Mouse (Mus musculus) liver, adult 2 months (tissue): ENCODE results near the gene Mbnl2. TPM values are rescaled to one million over a fixed set of nuclear protein-coding genes. Genes with fewer than 3 reads are reported as not detected.
A peak's percentile ranks its signal among the peaks of the same experiment; 100 is the strongest.

Experiments used
- DNase-seq: peaks from one replicate; pipeline ENCODE4 v3.0.0-alpha.2; 2011; ENCODE audit warnings: low read depth, low spot score; ENCODE audit errors: extremely low read depth
- H3K27ac ChIP-seq: fragments of 200-500 bp; replicated peaks from 2 replicates; pipeline ENCODE4 v1.5.1; 2012; ENCODE audit warnings: low read depth, mild to moderate bottlenecking, control low read depth, inconsistent platforms, low read length; ENCODE audit not compliant: insufficient read depth
- H3K27me3 ChIP-seq: fragments of 200-500 bp; 2 replicates; pipeline ENCODE4 v1.6.1; 2012; ENCODE audit warnings: mild to moderate bottlenecking, moderate library complexity, low read length, inconsistent platforms; ENCODE audit not compliant: control insufficient read depth, insufficient read depth
- H3K36me3 ChIP-seq: fragments of 200-500 bp; 2 replicates; pipeline ENCODE4 v1.6.1; 2012; ENCODE audit warnings: low read length, inconsistent platforms; ENCODE audit not compliant: control insufficient read depth, insufficient read depth
- H3K4me1 ChIP-seq: fragments of 200-500 bp; 2 replicates; pipeline ENCODE4 v1.6.1; 2011; ENCODE audit warnings: low read length; ENCODE audit not compliant: control insufficient read depth, insufficient read depth
- H3K4me3 ChIP-seq: fragments of 200-500 bp; 2 replicates; pipeline ENCODE4 v1.5.1; 2011; ENCODE audit warnings: low read depth, mild to moderate bottlenecking, control low read depth, low read length, moderate library complexity; ENCODE audit not compliant: insufficient read depth
- H3K79me2 ChIP-seq: fragments of 200-500 bp; 2 replicates; pipeline ENCODE4 v1.6.1; 2012; ENCODE audit warnings: inconsistent platforms, mild to moderate bottlenecking, low read length, moderate library complexity; ENCODE audit not compliant: control insufficient read depth, insufficient read depth
- H3K9ac ChIP-seq: fragments of 200-500 bp; 2 replicates; pipeline ENCODE4 v1.6.1; 2012; ENCODE audit warnings: low read depth, mild to moderate bottlenecking, control low read depth, inconsistent platforms, low read length
- CTCF ChIP-seq: fragments of 200-500 bp; IDR thresholded peaks from 2 replicates; pipeline ENCODE4 v1.5.1; 2011; ENCODE audit warnings: low read depth, low read length, control low read depth
- POLR2A ChIP-seq: fragments of 200-500 bp; IDR thresholded peaks from 2 replicates; pipeline ENCODE4 v1.6.1; 2011; ENCODE audit warnings: low read length, control low read depth; ENCODE audit not compliant: insufficient read depth; ENCODE audit errors: extremely low read depth
- WGBS: fragments of 180-500 bp; shearing (Covaris S2); methylation state at CpG from one replicate; pipeline ENCODE4 v1.1.7; 2018; 5-methylcytosine and 5-hydroxymethylcytosine counted together
- polyA plus RNA-seq: library from polyadenylated mRNA; depleted of rRNA; stranded (reverse); fragments of >200 nt; gene quantifications from 2 replicates; pipeline ENCODE4 v1.2.3, GENCODE M21; 2012
- total RNA-seq: library from RNA; depleted of rRNA; stranded (reverse); fragments of >200 nt; gene quantifications from 2 replicates; pipeline ENCODE4 v1.2.3, GENCODE M21; 2014

Gene Mbnl2
- total and polyA plus RNA-seq, 2 experiments = 17.5 to 35.2 TPM

GRCm38 (mm10) chr14:120270633-120271032, 4.8 kb upstream of the Mbnl2 start:
- no peak overlapping the region for H3K4me3 ChIP-seq
- no peaks in the 10 kb centered on the region for H3K27me3 ChIP-seq
- 51% methylated on average over 4 of the region's 4 CpGs for WGBS
- no peak for DNase-seq
- H3K79me2 ChIP-seq = no peaks in the 10 kb centered on the region
- no peak for TF ChIP-seq CTCF
- no peak for TF ChIP-seq POLR2A
- H3K36me3 ChIP-seq = no peaks in the 10 kb centered on the region
- no peak overlapping the region for H3K27ac ChIP-seq
- no peak overlapping the region for H3K9ac ChIP-seq
- H3K4me1 ChIP-seq = no peaks in the 10 kb centered on the region

- DNase-seq = no peak
- 35% methylated on average over 8 of the region's 8 CpGs for WGBS
- Histone ChIP-seq H3K27ac (no peak overlapping the region), H3K4me1 (no peaks in the 10 kb centered on the region), H3K4me3 (no peak overlapping the region), H3K9ac (no peak overlapping the region), H3K27me3 (no peaks in the 10 kb centered on the region), H3K79me2 (no peaks in the 10 kb centered on the region), H3K36me3 (no peaks in the 10 kb centered on the region)
- TF ChIP-seq POLR2A = no peak
- no peak for TF ChIP-seq CTCF
Observed at GRCm38 (mm10) chr14:120271096-120271495, 4.4 kb upstream of the Mbnl2 start.

- WGBS = 88% methylated on average over 5 of the region's 5 CpGs
- H3K4me1 ChIP-seq = peaks cover 9% of the 10 kb centered on the region
- DNase-seq = no peak
- no peak overlapping the region for H3K9ac ChIP-seq
- no peak overlapping the region for H3K27ac ChIP-seq
- H3K4me3 ChIP-seq = no peak overlapping the region
- H3K27me3 ChIP-seq = no peaks in the 10 kb centered on the region
- H3K79me2 ChIP-seq = peaks cover 9% of the 10 kb centered on the region; the same call in 1 of the 2 replicates
- no peaks in the 10 kb centered on the region for H3K36me3 ChIP-seq
- TF ChIP-seq CTCF (no peak), POLR2A (no peak)
Observed at GRCm38 (mm10) chr14:120273766-120274165, 1.7 kb upstream of the Mbnl2 start.

DNA sequence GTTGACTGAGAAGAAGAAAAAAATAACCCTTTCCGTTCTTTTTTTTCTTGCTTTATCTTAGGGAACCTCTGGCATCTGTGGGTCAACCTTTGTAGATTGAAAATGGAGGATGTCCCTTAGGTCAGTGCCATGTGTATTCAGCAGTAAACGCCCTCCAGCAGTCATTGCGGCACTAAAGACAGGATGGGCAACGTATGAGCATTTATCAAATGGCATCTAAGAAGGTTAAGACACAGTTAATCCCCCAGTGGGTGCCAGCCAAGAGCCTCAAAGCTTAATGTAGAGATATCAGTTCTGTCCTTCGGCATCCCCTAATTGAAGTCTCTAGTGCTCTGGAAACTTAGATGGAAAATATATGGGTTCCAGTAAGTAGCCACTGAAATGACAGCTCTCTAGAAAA, 723 bp upstream of the Mbnl2 start:
- H3K4me3 ChIP-seq = no peak overlapping the region
- peaks cover 18% of the 10 kb centered on the region for H3K79me2 ChIP-seq
- no peak overlapping the region for H3K9ac ChIP-seq
- H3K4me1 ChIP-seq = peaks cover 15% of the 10 kb centered on the region
- no peaks in the 10 kb centered on the region for H3K36me3 ChIP-seq
- no peak overlapping the region for H3K27ac ChIP-seq
- TF ChIP-seq POLR2A (no peak), CTCF (no peak)
- WGBS = 57% methylated on average over 5 of the region's 5 CpGs
- no peak for DNase-seq
- no peaks in the 10 kb centered on the region for H3K27me3 ChIP-seq

DNA sequence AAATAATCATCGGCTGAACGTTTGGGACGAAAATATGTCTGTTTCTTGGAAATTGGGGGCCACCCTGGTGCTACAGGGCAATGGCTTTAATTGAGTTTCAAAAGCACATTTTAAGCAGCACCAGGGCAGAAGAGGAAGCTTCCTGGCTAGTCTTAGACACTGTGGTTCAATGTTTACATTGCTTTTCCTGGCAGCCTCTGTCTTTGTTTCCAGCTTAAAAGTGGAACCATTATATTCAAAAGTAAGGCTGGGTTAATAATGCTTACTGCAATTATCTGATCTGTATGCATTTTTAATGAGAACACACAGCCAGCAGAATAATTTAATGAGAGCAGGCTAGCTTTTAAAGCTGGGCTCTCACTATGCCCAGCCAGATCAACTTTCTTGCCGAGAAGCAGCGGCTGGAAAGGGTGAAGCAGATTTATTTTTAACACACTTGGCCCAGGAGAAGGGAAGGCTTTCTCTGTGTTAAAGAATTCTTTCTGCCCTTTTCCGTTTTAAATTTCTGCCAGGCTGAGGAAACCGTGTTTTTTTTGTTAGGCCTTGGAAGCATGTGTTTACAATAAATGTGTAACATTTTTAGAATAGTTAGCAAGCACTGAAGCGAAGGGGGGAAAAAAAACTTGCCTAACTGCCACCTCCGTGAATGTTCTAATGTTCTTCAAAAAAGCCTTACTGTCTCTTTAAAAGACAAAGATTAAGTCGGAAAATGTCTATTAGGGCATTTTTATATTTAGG, 1.0 kb downstream of the Mbnl2 start:
- Histone ChIP-seq H3K4me1 (peaks cover 15% of the 10 kb centered on the region), H3K4me3 (peak overlapping the region; percentile 68), H3K36me3 (no peaks in the 10 kb centered on the region), H3K27ac (peak overlapping the region; percentile 77), H3K9ac (peak overlapping the region; percentile 76), H3K79me2 (peaks cover 34% of the 10 kb centered on the region), H3K27me3 (no peaks in the 10 kb centered on the region)
- DNase-seq = peak; percentile 76
- TF ChIP-seq CTCF (no peak), POLR2A (no peak)
- WGBS = 3% methylated on average over 10 of the region's 10 CpGs

DNA sequence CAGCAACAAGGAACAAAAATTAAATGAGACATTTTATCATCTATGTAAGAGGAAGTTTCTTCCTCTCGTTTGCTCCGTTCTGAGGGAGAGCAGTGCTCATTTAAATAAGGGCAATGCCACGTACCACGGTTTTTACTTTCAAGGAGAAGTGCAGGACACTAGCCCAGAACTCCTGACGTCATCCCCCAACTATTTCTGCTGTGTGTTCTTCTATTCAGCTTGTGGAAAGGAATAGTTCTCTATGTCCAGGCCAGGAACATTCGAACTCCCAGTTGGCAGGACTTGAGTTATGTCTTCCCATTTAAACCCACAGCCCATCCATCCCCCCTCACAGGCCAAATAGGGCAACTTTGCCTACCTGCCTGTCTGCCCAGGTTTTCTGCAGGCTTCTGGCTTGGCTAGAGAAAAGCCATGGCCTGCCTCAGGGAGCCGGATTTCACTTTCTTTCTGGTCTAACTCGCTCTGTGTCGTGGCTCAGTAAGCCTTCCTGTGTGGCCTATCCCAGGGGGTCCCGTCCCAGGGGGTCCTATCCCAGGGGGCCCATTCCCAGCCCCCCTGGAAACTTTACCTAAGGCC, 1.7 kb downstream of the Mbnl2 start:
- peak overlapping the region; percentile 68 for H3K4me3 ChIP-seq
- no peaks in the 10 kb centered on the region for H3K36me3 ChIP-seq
- TF ChIP-seq POLR2A (no peak), CTCF (no peak)
- no peaks in the 10 kb centered on the region for H3K27me3 ChIP-seq
- peak overlapping the region; percentile 52 for H3K9ac ChIP-seq
- peak; percentile 89 for DNase-seq
- 21% methylated on average over 10 of the region's 10 CpGs for WGBS
- H3K4me1 ChIP-seq = peaks cover 15% of the 10 kb centered on the region
- H3K27ac ChIP-seq = peak overlapping the region; percentile 77
- peaks cover 36% of the 10 kb centered on the region for H3K79me2 ChIP-seq
